Mouse (Mus musculus) hindbrain, embryonic 13.5 days (tissue): ENCODE measurements around the gene Slc41a1. TPM values are rescaled to one million over a fixed set of nuclear protein-coding genes. Genes with fewer than 3 reads are reported as not detected.

Experiments
- ATAC-seq: fragments of 200-750 bp; cut with Nextera tagmentation; 2 replicates; pipeline ENCODE4 v1.8.0; 2017; ENCODE audit warnings: moderate TSS enrichment; ENCODE audit not compliant: low FRiP score
- H3K27ac ChIP-seq: fragments of 300-500 bp; sonication (generic); 2 replicates; pipeline ENCODE4 v1.5.1; 2015; ENCODE audit warnings: inconsistent platforms, mild to moderate bottlenecking, moderate library complexity
- H3K27me3 ChIP-seq: fragments of 300-500 bp; sonication (generic); 2 replicates; pipeline ENCODE4 v1.6.1; 2015; ENCODE audit warnings: mild to moderate bottlenecking, inconsistent platforms
- H3K36me3 ChIP-seq: fragments of 300-500 bp; sonication (generic); 2 replicates; pipeline ENCODE4 v1.6.1; 2015; ENCODE audit warnings: mild to moderate bottlenecking, inconsistent platforms
- H3K4me1 ChIP-seq: fragments of 300-500 bp; sonication (generic); replicated peaks from 2 replicates; pipeline ENCODE4 v1.6.1; 2015; ENCODE audit warnings: inconsistent platforms
- H3K4me2 ChIP-seq: fragments of 300-500 bp; sonication (generic); 2 replicates; pipeline ENCODE4 v1.6.1; 2015; ENCODE audit warnings: inconsistent platforms, mild to moderate bottlenecking, moderate library complexity
- H3K4me3 ChIP-seq: fragments of 300-500 bp; sonication (generic); 2 replicates; pipeline ENCODE4 v1.5.1; 2015; ENCODE audit warnings: mild to moderate bottlenecking, inconsistent platforms
- H3K9ac ChIP-seq: fragments of 300-500 bp; sonication (generic); 2 replicates; pipeline ENCODE4 v1.6.1; 2015; ENCODE audit warnings: mild to moderate bottlenecking, inconsistent platforms
- H3K9me3 ChIP-seq: fragments of 300-500 bp; sonication (generic); 2 replicates; pipeline ENCODE4 v1.6.1; 2016; ENCODE audit warnings: inconsistent platforms
- WGBS: fragments of 180-500 bp; shearing (Covaris S2); methylation state at CpG from one replicate; pipeline ENCODE4 v1.1.7; 2015; 5-methylcytosine and 5-hydroxymethylcytosine counted together
- polyA plus RNA-seq: library from polyadenylated mRNA; unstranded; fragments of >200 nt; fragmentation: Nextera tagmentation; extraction: Ambion mirVana; gene quantifications from 2 replicates; pipeline ENCODE4 v1.2.1, GENCODE M21; 2015

Slc41a1 gene
- polyA plus RNA-seq, 1 experiment from 2014 or later = 13.6 TPM

DNA sequence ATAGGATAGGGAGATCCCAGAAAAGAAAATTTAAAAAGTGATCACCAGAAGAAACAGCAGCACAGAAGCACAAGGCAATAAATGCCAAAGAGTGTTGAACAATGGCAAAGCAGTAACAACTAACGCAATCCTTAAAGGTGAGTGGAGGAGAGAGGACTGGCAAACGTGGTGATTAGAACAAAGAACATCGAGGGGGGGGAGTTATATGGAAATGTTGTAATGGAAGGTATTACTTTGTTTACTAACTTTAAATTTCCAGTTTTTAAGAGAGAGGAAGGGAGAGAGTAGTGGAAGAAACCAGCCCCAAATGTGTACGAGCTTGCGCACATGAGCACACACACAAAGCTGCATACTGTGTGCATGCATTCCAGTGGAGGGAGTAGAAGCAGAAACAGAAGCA, 38.3 kb downstream of the Slc41a1 start:
- H3K9me3 ChIP-seq = no peaks in the 10 kb centered on the region
- H3K27ac ChIP-seq = no peak overlapping the region
- H3K36me3 ChIP-seq = no peaks in the 10 kb centered on the region
- 82% methylated on average over 5 of the region's 5 CpGs for WGBS
- H3K4me3 ChIP-seq = no peak overlapping the region
- ATAC-seq = no peak
- no peak overlapping the region for H3K4me2 ChIP-seq
- no peak overlapping the region for H3K9ac ChIP-seq
- H3K4me1 ChIP-seq = peaks cover 5% of the 10 kb centered on the region
- peaks cover 9% of the 10 kb centered on the region for H3K27me3 ChIP-seq

DNA sequence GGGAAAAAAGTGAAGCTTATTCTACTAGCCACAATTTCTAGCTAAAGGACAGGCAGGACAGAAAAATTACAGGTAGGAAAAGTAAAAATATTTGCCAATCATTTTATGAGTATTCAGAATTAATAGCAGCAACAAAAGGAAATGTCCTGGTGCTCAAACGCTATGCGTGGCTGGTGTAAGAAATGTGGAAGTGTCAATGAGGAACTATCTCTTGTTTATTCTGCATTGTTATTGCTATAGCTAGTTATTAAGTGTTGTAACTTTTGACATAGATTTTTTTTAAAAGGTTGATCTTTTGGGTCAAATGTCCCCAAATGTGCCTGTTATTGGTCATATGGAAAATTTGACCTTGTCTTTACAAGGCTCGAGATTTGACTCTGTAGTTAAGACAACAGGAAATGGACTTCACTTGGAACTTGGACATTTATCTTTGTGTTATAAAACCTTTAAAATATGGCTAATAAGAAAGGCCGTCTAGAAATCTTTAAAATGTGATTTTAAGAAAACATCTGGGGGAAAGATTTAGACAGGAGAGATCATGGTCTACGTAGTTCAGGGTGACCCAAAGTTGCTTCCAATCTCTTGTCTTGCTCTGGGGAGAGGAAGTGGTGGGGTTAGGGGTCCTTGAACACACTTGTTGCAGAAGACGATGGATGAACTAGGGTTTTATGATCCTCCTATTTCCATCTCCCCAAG, 39.2 kb downstream of the Slc41a1 start:
- peak; percentile 60; the same call in 1 of the 2 replicates for ATAC-seq
- Histone ChIP-seq H3K4me3 (no peak overlapping the region), H3K4me2 (no peak overlapping the region), H3K4me1 (peaks cover 5% of the 10 kb centered on the region), H3K36me3 (no peaks in the 10 kb centered on the region), H3K9ac (no peak overlapping the region), H3K27me3 (peaks cover 9% of the 10 kb centered on the region), H3K27ac (no peak overlapping the region), H3K9me3 (no peaks in the 10 kb centered on the region)
- 83% methylated on average over 6 of the region's 6 CpGs for WGBS

DNA sequence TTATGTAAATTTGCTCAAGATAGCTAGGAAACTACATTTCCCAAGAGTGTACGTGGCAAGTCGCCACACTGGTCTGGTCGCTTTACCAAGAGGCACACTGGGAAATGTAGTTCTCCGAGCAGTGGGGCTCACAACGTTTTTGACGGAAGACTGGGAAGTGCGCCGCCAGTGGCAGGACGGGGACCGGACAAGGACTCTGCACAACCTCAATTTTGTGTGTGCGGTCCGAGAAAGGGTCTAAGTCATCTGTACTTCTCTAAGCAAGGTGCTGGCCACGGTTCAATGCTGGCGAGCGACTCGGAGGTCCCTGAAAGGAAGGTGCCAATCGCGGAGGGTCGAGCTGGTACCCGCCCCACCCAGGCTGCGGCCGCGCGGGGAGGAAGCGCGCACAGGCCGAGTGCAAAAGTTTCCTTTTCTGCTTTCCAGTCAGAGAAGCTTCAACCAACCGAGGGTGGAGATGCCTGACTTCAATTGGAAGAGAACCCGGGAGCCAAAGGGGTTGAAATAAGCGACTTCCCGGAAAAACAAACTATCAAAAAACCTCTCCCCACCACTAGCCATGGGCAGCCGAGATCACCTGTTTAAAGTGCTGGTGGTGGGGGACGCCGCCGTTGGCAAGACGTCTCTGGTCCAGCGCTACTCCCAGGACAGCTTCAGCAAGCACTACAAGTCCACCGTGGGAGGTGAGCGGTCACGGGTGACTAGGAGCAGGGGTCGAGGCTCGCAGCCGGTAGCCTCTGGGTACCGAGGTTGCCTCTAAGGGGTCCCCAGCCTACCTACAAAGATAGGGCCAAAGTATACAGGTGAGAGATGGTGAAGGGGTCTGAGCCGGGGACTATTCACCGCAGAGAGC, 40.0 kb downstream of the Slc41a1 start, which contains the start of gene Rab29:
TSS of gene Rab29 (plus strand) at position 132 of the 853 bp plus-strand sequence.
- Histone ChIP-seq H3K4me2 (peak within 1 kb of the TSS; percentile 75), H3K9me3 (no peaks in the 10 kb centered on the region), H3K4me1 (peaks cover 5% of the 10 kb centered on the region), H3K4me3 (peak within 1 kb of the TSS; percentile 55), H3K27ac (no peak within 1 kb of the TSS), H3K27me3 (peaks cover 9% of the 10 kb centered on the region), H3K9ac (peak within 1 kb of the TSS; percentile 67), H3K36me3 (no peaks in the 10 kb centered on the region)
- WGBS = 2% methylated on average over 46 of the region's 46 CpGs
- ATAC-seq = peak; percentile 97

DNA sequence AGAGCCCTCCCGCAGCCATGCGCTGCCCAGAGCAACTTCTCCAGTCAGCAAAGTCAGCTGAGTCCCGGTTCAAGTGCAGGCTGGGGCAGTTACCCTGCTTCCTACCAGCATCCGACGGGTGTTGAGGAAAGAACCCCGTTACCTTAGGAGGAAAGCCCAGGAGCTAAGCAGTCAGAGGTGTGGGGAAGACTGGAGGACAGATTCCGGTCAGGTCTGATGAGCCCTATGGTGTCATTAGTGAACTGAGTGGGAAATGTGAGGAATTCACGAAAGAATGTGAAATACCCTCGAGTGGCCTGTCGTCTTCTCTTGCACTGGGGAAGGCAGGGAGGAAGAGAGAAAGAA, 40.6 kb downstream of the Slc41a1 start:
- H3K9ac ChIP-seq = peak overlapping the region; percentile 67
- WGBS = 33% methylated on average over 10 of the region's 10 CpGs
- peaks cover 5% of the 10 kb centered on the region for H3K4me1 ChIP-seq
- H3K27ac ChIP-seq = no peak overlapping the region
- H3K9me3 ChIP-seq = no peaks in the 10 kb centered on the region
- peak overlapping the region; percentile 55 for H3K4me3 ChIP-seq
- H3K4me2 ChIP-seq = peak overlapping the region; percentile 75
- H3K27me3 ChIP-seq = peaks cover 9% of the 10 kb centered on the region
- 0 out of 2 replicates have a peak, but pooled peaks have one; percentile 17 for ATAC-seq
- H3K36me3 ChIP-seq = no peaks in the 10 kb centered on the region

DNA sequence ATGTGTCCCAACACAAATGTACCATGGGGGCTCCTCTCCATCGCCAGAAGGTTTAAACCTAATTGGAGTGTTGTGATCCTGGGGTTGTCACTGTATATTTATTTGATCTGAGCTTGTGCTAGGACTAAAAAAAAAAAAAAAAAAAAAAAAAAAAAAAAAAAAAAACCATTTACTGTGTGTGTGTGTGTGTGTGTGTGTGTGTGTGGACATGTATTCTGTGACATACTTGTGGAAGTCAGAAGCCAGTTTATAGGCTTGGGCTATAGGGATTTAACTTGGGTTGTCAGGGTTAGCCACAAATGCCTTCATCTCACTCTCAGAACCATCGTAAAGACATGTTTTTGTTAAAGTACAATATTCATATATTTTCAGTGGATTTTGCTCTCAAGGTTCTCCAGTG, 42.3 kb downstream of the Slc41a1 start:
- H3K27me3 ChIP-seq = peaks cover 9% of the 10 kb centered on the region
- H3K4me3 ChIP-seq = no peak overlapping the region
- no peak overlapping the region for H3K4me2 ChIP-seq
- H3K36me3 ChIP-seq = no peaks in the 10 kb centered on the region
- H3K27ac ChIP-seq = no peak overlapping the region
- H3K4me1 ChIP-seq = peaks cover 5% of the 10 kb centered on the region
- no peaks in the 10 kb centered on the region for H3K9me3 ChIP-seq
- no peak for ATAC-seq
- no peak overlapping the region for H3K9ac ChIP-seq
- WGBS = 89% methylated on average over 2 of the region's 2 CpGs

DNA sequence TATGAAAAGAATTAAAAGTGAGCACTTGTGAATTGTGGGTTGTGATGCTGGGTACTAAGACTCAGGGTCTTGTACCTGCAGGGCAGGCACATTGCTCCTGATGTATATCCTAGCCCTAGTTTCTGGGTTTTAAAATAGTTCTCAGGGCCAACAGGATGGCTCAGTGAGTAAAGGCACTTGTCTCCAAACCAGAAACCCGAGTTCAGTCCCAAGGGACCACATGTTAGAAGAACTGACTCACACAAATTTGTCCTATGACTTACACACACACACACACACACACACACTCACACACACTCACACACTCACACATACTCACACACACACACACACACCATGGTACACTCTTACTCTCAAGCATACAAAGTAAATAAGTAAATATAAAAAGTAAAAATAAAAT, 45.6 kb downstream of the Slc41a1 start:
- H3K9ac ChIP-seq = no peak overlapping the region
- peaks cover 5% of the 10 kb centered on the region for H3K27me3 ChIP-seq
- H3K4me1 ChIP-seq = peaks cover under 1% of the 10 kb centered on the region; the same call in 1 of the 2 replicates

DNA sequence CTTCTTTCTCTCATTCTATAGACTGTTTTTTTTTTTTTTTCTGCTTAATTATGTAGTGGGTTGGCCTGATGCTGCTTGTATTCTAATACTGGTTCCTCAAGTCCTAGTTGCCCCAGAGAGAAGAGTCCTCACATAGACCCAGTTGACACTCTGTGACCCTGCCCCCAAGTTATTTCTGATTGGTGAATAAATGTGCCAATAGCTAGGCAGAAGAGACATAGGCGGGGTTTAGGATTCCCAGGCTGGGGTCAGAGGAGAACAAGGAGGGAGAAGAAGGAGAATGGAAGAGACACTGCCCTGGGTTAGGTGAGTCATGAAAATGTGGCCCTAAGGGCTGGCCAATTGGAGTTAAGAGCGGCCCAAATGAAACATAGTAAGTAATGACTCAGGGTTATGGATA, 52.5 kb downstream of the Slc41a1 start:
- H3K4me3 ChIP-seq = no peak overlapping the region

More for the DNA sequence above, 45.6 kb downstream of the Slc41a1 start:
- H3K36me3 ChIP-seq = no peaks in the 10 kb centered on the region
- H3K27ac ChIP-seq = no peak overlapping the region
- H3K4me2 ChIP-seq = no peak overlapping the region
- H3K4me3 ChIP-seq = no peak overlapping the region
- WGBS = 86% methylated on average over 1 of the region's 1 CpGs
- no peaks in the 10 kb centered on the region for H3K9me3 ChIP-seq
- ATAC-seq = no peak

DNA sequence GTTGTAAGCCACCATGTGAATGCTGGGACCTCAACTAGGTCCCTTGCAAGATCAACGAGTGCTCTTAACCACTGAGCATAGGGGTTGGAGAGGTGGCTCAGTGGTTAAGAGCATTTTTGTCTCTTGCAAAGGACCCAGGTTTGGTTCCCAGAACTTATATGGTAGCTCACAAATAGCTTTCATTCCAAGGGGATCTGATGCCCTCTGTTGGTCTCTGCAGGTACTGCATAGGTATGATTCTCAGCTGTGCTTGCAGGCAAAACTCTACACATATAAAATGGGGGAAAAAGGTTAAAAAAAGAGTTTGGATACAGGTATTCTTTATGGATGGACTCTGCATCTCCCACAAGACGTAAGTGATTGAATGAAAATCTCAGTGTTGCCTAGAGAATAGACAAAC, 55.5 kb downstream of the Slc41a1 start:
- no peak overlapping the region for H3K27ac ChIP-seq
- H3K4me2 ChIP-seq = no peak overlapping the region
- no peaks in the 10 kb centered on the region for H3K4me1 ChIP-seq
- 67% methylated on average over 2 of the region's 2 CpGs for WGBS
- H3K9me3 ChIP-seq = no peaks in the 10 kb centered on the region
- no peak overlapping the region for H3K9ac ChIP-seq
- no peak overlapping the region for H3K4me3 ChIP-seq
- no peak for ATAC-seq
- H3K27me3 ChIP-seq = no peaks in the 10 kb centered on the region
- H3K36me3 ChIP-seq = no peaks in the 10 kb centered on the region

More for the DNA sequence above, 52.5 kb downstream of the Slc41a1 start:
- Histone ChIP-seq H3K36me3 (no peaks in the 10 kb centered on the region), H3K9ac (no peak overlapping the region), H3K4me2 (no peak overlapping the region), H3K4me1 (no peaks in the 10 kb centered on the region), H3K9me3 (no peaks in the 10 kb centered on the region), H3K27ac (no peak overlapping the region), H3K27me3 (no peaks in the 10 kb centered on the region)
- WGBS = 77% methylated on average over 2 of the region's 2 CpGs
- ATAC-seq = no peak

DNA sequence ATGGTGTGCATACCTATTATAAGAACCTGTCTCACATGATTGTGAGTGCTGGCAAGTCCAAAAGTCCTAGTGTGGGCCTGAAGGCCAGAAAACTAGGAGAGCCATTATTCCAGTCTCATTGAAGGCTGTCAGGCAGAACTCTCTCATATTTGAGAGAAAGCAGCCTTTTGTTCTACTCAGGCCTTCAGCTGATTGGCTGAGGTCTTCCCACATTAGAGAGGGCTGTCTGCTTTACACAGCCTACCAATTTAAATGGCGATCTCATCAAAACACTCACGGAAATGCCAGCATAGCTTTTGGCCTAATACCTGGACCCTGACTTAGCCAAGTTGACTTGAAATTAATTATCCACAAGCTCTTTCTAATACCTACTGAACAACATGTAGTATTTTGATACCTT, 58.9 kb downstream of the Slc41a1 start:
- H3K9me3 ChIP-seq = no peaks in the 10 kb centered on the region
- no peaks in the 10 kb centered on the region for H3K27me3 ChIP-seq
- no peak overlapping the region for H3K9ac ChIP-seq
- WGBS = 71% methylated on average over 2 of the region's 2 CpGs
- no peaks in the 10 kb centered on the region for H3K36me3 ChIP-seq
- H3K4me3 ChIP-seq = no peak overlapping the region
- H3K4me1 ChIP-seq = no peaks in the 10 kb centered on the region
- ATAC-seq = no peak
- no peak overlapping the region for H3K4me2 ChIP-seq
- H3K27ac ChIP-seq = no peak overlapping the region

DNA sequence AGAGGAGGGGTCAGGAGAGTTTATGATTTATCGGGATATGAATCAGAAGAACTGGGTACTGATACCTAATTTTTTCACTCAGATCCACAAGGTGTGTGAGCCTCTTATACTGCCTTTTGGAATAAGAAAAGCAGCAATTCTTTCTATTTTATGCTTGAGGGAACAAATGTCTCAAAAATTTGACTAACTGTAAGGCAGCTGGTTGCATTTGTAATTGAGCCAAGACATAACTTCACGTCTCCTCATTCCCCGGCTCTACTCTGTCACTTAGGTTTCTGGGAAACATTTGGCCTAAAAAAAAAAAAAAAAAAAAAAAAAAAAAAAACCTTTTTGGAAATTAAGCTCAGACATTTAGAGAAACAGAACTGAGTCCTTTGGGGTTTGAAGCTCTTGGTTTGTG, 59.3 kb downstream of the Slc41a1 start:
- H3K9me3 ChIP-seq = no peaks in the 10 kb centered on the region
- 90% methylated on average over 3 of the region's 3 CpGs for WGBS
- H3K9ac ChIP-seq = no peak overlapping the region
- H3K4me1 ChIP-seq = no peaks in the 10 kb centered on the region
- H3K4me3 ChIP-seq = no peak overlapping the region
- H3K36me3 ChIP-seq = no peaks in the 10 kb centered on the region
- no peak overlapping the region for H3K4me2 ChIP-seq
- no peaks in the 10 kb centered on the region for H3K27me3 ChIP-seq
- ATAC-seq = no peak
- no peak overlapping the region for H3K27ac ChIP-seq

DNA sequence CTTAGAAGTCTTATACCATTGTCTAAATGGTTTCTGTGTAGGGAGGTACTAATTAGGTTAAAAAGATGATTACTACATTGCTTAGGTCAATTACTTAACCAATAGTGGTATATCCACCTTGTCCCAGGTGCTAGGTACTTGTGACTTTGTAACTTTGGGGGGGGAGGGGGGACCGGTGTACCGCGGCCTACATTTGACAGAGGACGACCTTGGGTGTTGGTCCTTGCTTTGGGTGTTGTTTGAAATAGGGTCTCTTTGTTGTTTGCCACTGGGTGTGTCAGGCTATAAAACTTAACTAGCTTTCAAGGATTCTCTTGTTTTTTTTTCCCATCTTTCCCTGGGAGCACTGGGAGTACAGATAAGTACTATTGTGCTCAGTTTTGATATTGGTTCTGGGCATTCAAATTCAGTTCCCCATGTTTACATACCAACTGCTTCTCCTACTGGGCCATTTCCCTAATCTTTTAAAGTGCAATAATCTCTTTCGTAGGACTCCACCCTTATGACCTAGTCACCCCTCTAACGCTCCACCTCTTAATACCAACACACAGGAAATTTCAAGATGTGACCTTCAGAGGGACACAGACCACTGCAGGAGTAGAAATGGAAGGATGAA, 62.9 kb downstream of the Slc41a1 start:
- no peaks in the 10 kb centered on the region for H3K9me3 ChIP-seq
- WGBS = 75% methylated on average over 6 of the region's 6 CpGs

DNA sequence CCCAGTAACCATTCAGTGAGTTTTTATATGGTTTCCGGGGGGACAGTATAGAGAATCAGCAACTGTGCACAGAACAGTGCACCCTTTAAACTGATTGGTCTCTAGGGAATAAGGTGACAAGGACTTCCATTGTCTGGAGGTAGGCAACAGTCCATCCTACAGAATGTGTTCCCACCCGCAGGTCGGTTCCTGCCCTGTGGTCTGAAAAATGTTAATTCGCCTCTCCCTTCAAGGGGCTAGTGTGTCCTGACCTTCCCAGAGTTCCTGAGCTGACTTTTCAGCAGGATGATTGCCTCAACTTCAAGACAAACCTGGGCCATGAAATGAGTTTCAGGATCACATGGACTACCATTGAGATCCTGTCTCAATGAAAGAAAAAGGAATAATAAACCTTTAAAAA, 64.1 kb downstream of the Slc41a1 start:
- Histone ChIP-seq H3K4me3 (no peak overlapping the region), H3K27me3 (peaks cover 4% of the 10 kb centered on the region; the same call in 1 of the 2 replicates), H3K27ac (no peak overlapping the region), H3K4me1 (no peaks in the 10 kb centered on the region), H3K4me2 (no peak overlapping the region), H3K36me3 (no peaks in the 10 kb centered on the region), H3K9me3 (no peaks in the 10 kb centered on the region), H3K9ac (no peak overlapping the region)
- WGBS = 55% methylated on average over 4 of the region's 4 CpGs
- no peak for ATAC-seq

More for the DNA sequence above, 62.9 kb downstream of the Slc41a1 start:
- H3K9ac ChIP-seq = no peak overlapping the region
- H3K27ac ChIP-seq = no peak overlapping the region
- H3K4me3 ChIP-seq = no peak overlapping the region
- H3K36me3 ChIP-seq = no peaks in the 10 kb centered on the region
- ATAC-seq = no peak
- H3K4me1 ChIP-seq = no peaks in the 10 kb centered on the region
- no peak overlapping the region for H3K4me2 ChIP-seq
- H3K27me3 ChIP-seq = no peaks in the 10 kb centered on the region
